Comparison of ENCODE assay signal across 12 mouse cellular contexts in genomic region chr3:24321489-24322405, GRCm38 (mm10).
DNase-seq lines count a peak whose midpoint lies in the region; ATAC-seq and TF ChIP-seq lines count a peak whose summit lies in the region.
"Had no signal": no experiment of that assay in that cellular context is flagged by ENCODE, and none has a peak within 500 bp of the region (broad histone marks: within the 10 kb centered on the region; RNA-seq: fewer than 3 reads in every experiment).

No protein-coding gene starts in this region.

- H3K36me3 ChIP-seq in embryonic facial prominence, embryonic 11.5 days (replicated peaks; ENCODE audit: control insufficient read depth, insufficient read depth, low read depth, low read length), result no peaks in the 10 kb centered on the region
- H3K36me3 ChIP-seq in embryonic facial prominence, embryonic 10.5 days (replicated peaks), result no peaks in the 10 kb centered on the region
- H3K36me3 ChIP-seq in midbrain, embryonic 13.5 days, result no peaks in the 10 kb centered on the region
- no peaks in the 10 kb centered on the region for H3K36me3 ChIP-seq in midbrain, embryonic 11.5 days (ENCODE audit: control insufficient read depth, insufficient read depth, low read length)
- H3K36me3 ChIP-seq in kidney, postnatal 0 days (ENCODE audit: insufficient read depth, low read length), result no peaks in the 10 kb centered on the region
- H3K36me3 ChIP-seq: forebrain, embryonic 15.5 days; hindbrain, embryonic 15.5 days; liver, embryonic 15.5 days had no signal

- 76% methylated on average over 11 of the region's 11 CpGs for WGBS in embryonic facial prominence, embryonic 11.5 days
- 79% methylated on average over 11 of the region's 11 CpGs for WGBS in embryonic facial prominence, embryonic 10.5 days
- 79% methylated on average over 11 of the region's 11 CpGs for WGBS in midbrain, embryonic 13.5 days
- WGBS in midbrain, embryonic 11.5 days, result 80% methylated on average over 11 of the region's 11 CpGs
- 58% methylated on average over 11 of the region's 11 CpGs for WGBS in kidney, postnatal 0 days

- no peak overlapping the region for H3K27ac ChIP-seq in embryonic facial prominence, embryonic 11.5 days (replicated peaks; ENCODE audit: low read depth, low read length)
- no peak overlapping the region for H3K27ac ChIP-seq in embryonic facial prominence, embryonic 10.5 days (replicated peaks)
- no peak overlapping the region for H3K27ac ChIP-seq in midbrain, embryonic 13.5 days
- no peak overlapping the region for H3K27ac ChIP-seq in midbrain, embryonic 11.5 days (ENCODE audit: low read depth, low read length)
- no peak overlapping the region for H3K27ac ChIP-seq in kidney, postnatal 0 days
- H3K27ac ChIP-seq: forebrain, embryonic 15.5 days; hindbrain, embryonic 15.5 days; liver, embryonic 15.5 days had no signal

- H3K4me1 ChIP-seq in embryonic facial prominence, embryonic 11.5 days (ENCODE audit: control insufficient read depth, insufficient read depth, low read length), result no peaks in the 10 kb centered on the region
- no peaks in the 10 kb centered on the region for H3K4me1 ChIP-seq in embryonic facial prominence, embryonic 10.5 days
- H3K4me1 ChIP-seq in midbrain, embryonic 13.5 days (replicated peaks), result no peaks in the 10 kb centered on the region
- H3K4me1 ChIP-seq in midbrain, embryonic 11.5 days (ENCODE audit: control insufficient read depth, insufficient read depth, low read length), result no peaks in the 10 kb centered on the region
- no peaks in the 10 kb centered on the region for H3K4me1 ChIP-seq in kidney, postnatal 0 days (replicated peaks; ENCODE audit: insufficient read depth, low read length)
- H3K4me1 ChIP-seq: forebrain, embryonic 15.5 days; hindbrain, embryonic 15.5 days; liver, embryonic 15.5 days had no signal

- peak; percentile 54; the same call in 1 of the 2 replicates for TF ChIP-seq CTCF in kidney, postnatal 0 days (IDR thresholded peaks at IDR 0.05; ENCODE audit: low read depth)

- DNase-seq in embryonic facial prominence, embryonic 11.5 days (ENCODE audit: low spot score), result peak; percentile 27
- no peak for DNase-seq in embryonic facial prominence, embryonic 10.5 days (ENCODE audit: low spot score)
- DNase-seq in midbrain, embryonic 11.5 days (ENCODE audit: low spot score, missing footprints), result no peak
- peak; percentile 32 for DNase-seq in kidney, postnatal 0 days (ENCODE audit: low spot score)
- no peak for DNase-seq in adrenal gland, adult 2 months
- DNase-seq in MN1 (ENCODE audit: low spot score), result no peak
- DNase-seq: layer of hippocampus, postnatal 36 days had no signal

- no peak overlapping the region for H3K9ac ChIP-seq in embryonic facial prominence, embryonic 11.5 days (replicated peaks; ENCODE audit: low read length)
- H3K9ac ChIP-seq in midbrain, embryonic 13.5 days (replicated peaks), result no peak overlapping the region
- H3K9ac ChIP-seq in midbrain, embryonic 11.5 days (ENCODE audit: low read length), result no peak overlapping the region
- H3K9ac ChIP-seq in kidney, postnatal 0 days (ENCODE audit: low read depth, low read length), result no peak overlapping the region
- H3K9ac ChIP-seq: forebrain, embryonic 15.5 days; hindbrain, embryonic 15.5 days; liver, embryonic 15.5 days had no signal

- no peaks in the 10 kb centered on the region for H3K27me3 ChIP-seq in embryonic facial prominence, embryonic 11.5 days (ENCODE audit: control insufficient read depth, insufficient read depth, low read length)
- H3K27me3 ChIP-seq in embryonic facial prominence, embryonic 10.5 days (replicated peaks; ENCODE audit: low read depth, poor library complexity, severe bottlenecking), result no peaks in the 10 kb centered on the region
- no peaks in the 10 kb centered on the region for H3K27me3 ChIP-seq in midbrain, embryonic 13.5 days
- no peaks in the 10 kb centered on the region for H3K27me3 ChIP-seq in midbrain, embryonic 11.5 days (ENCODE audit: control insufficient read depth, insufficient read depth, low read length)
- no peaks in the 10 kb centered on the region for H3K27me3 ChIP-seq in kidney, postnatal 0 days (ENCODE audit: insufficient read depth, low read length)
- H3K27me3 ChIP-seq: forebrain, embryonic 15.5 days; hindbrain, embryonic 15.5 days; liver, embryonic 15.5 days had no signal

- H3K4me2 ChIP-seq in embryonic facial prominence, embryonic 11.5 days (ENCODE audit: low read depth, low read length), result no peak overlapping the region
- H3K4me2 ChIP-seq in midbrain, embryonic 13.5 days (replicated peaks), result no peak overlapping the region
- no peak overlapping the region for H3K4me2 ChIP-seq in midbrain, embryonic 11.5 days
- H3K4me2 ChIP-seq in kidney, postnatal 0 days (ENCODE audit: low read length), result no peak overlapping the region
- H3K4me2 ChIP-seq: forebrain, embryonic 15.5 days; hindbrain, embryonic 15.5 days; liver, embryonic 15.5 days had no signal

- ATAC-seq in embryonic facial prominence, embryonic 11.5 days (replicated peaks; ENCODE audit: insufficient number of reproducible peaks, low FRiP score, low TSS enrichment, low read depth), result no peak
- peak; percentile 63 for ATAC-seq in midbrain, embryonic 13.5 days
- no peak for ATAC-seq in midbrain, embryonic 11.5 days (ENCODE audit: low FRiP score)
- ATAC-seq in kidney, postnatal 0 days (replicated peaks; ENCODE audit: low FRiP score, low read depth), result peak; percentile 65
- no peak for ATAC-seq in inflammation-experienced regulatory T-cells, adult 6 months
- ATAC-seq: forebrain, embryonic 15.5 days had no signal

- no peaks in the 10 kb centered on the region for H3K9me3 ChIP-seq in embryonic facial prominence, embryonic 11.5 days (replicated peaks; ENCODE audit: control insufficient read depth, low read length)
- no peaks in the 10 kb centered on the region for H3K9me3 ChIP-seq in embryonic facial prominence, embryonic 10.5 days
- no peaks in the 10 kb centered on the region for H3K9me3 ChIP-seq in midbrain, embryonic 13.5 days
- no peaks in the 10 kb centered on the region for H3K9me3 ChIP-seq in midbrain, embryonic 11.5 days (ENCODE audit: control insufficient read depth, low read length)
- H3K9me3 ChIP-seq in kidney, postnatal 0 days (replicated peaks; ENCODE audit: low read length), result no peaks in the 10 kb centered on the region
- H3K9me3 ChIP-seq: forebrain, embryonic 15.5 days; hindbrain, embryonic 15.5 days; liver, embryonic 15.5 days had no signal

- H3K4me3 ChIP-seq in embryonic facial prominence, embryonic 11.5 days (ENCODE audit: low read depth, low read length), result no peak overlapping the region
- H3K4me3 ChIP-seq in embryonic facial prominence, embryonic 10.5 days, result no peak overlapping the region
- no peak overlapping the region for H3K4me3 ChIP-seq in midbrain, embryonic 13.5 days (replicated peaks)
- H3K4me3 ChIP-seq in midbrain, embryonic 11.5 days (ENCODE audit: low read depth, low read length), result no peak overlapping the region
- H3K4me3 ChIP-seq in kidney, postnatal 0 days (replicated peaks; ENCODE audit: low read depth, low read length), result no peak overlapping the region
- H3K4me3 ChIP-seq: forebrain, embryonic 15.5 days; hindbrain, embryonic 15.5 days; liver, embryonic 15.5 days had no signal

Comparison
In these comparisons a context has a peak if more than half of its experiments do, and no peak if none do; other contexts are left out.
1. ATAC-seq: peak in midbrain, embryonic 13.5 days (single experiment) and kidney, postnatal 0 days (single experiment); none in embryonic facial prominence, embryonic 11.5 days (single experiment), midbrain, embryonic 11.5 days (single experiment) and inflammation-experienced regulatory T-cells, adult 6 months (single experiment).
2. DNase-seq: peak in embryonic facial prominence, embryonic 11.5 days (single experiment) and kidney, postnatal 0 days (single experiment); none in embryonic facial prominence, embryonic 10.5 days (single experiment), midbrain, embryonic 11.5 days (single experiment), adrenal gland, adult 2 months (single experiment) and MN1 (single experiment).